13 mouse cellular contexts compared by ENCODE assay signal in genomic region chr4:151444665-151445064, GRCm38 (mm10).
"Had no signal": no experiment of that assay in that cellular context is flagged by ENCODE, and none has a peak within 500 bp of the region (broad histone marks: within the 10 kb centered on the region; RNA-seq: fewer than 3 reads in every experiment).

No protein-coding gene starts in this region.

- H3K4me3 ChIP-seq: intestine, embryonic 15.5 days; limb, embryonic 13.5 days; liver, embryonic 15.5 days; midbrain, embryonic 10.5 days; neural tube, embryonic 12.5 days had no signal

- H3K36me3 ChIP-seq: intestine, embryonic 15.5 days; liver, embryonic 15.5 days; midbrain, embryonic 10.5 days; neural tube, embryonic 12.5 days had no signal

- H3K4me2 ChIP-seq: intestine, embryonic 15.5 days; limb, embryonic 13.5 days; liver, embryonic 11.5 days; liver, embryonic 15.5 days; neural tube, embryonic 12.5 days had no signal

- H3K4me1 ChIP-seq: intestine, embryonic 15.5 days; liver, embryonic 15.5 days had no signal

- H3K27me3 ChIP-seq: intestine, embryonic 15.5 days; liver, embryonic 15.5 days; neural tube, embryonic 12.5 days had no signal

- H3K27ac ChIP-seq: intestine, embryonic 15.5 days; limb, embryonic 13.5 days; liver, embryonic 15.5 days; midbrain, embryonic 10.5 days; neural tube, embryonic 12.5 days had no signal

- H3K9ac ChIP-seq: intestine, embryonic 15.5 days; limb, embryonic 13.5 days; liver, embryonic 15.5 days; neural tube, embryonic 12.5 days had no signal

- DNase-seq: left cerebral cortex, postnatal 4 days; lung, adult 2 months; lung, postnatal 10 days; lung, postnatal 4 days; midbrain, embryonic 14.5 days; thymus, adult 18-20 months; thymus, postnatal 14 days had no signal

- ATAC-seq: intestine, embryonic 15.5 days had no signal

- H3K9me3 ChIP-seq: intestine, embryonic 15.5 days; liver, embryonic 15.5 days; midbrain, embryonic 10.5 days had no signal
